Comparison of ENCODE assay signal across 17 mouse cellular contexts in the genomic region with DNA sequence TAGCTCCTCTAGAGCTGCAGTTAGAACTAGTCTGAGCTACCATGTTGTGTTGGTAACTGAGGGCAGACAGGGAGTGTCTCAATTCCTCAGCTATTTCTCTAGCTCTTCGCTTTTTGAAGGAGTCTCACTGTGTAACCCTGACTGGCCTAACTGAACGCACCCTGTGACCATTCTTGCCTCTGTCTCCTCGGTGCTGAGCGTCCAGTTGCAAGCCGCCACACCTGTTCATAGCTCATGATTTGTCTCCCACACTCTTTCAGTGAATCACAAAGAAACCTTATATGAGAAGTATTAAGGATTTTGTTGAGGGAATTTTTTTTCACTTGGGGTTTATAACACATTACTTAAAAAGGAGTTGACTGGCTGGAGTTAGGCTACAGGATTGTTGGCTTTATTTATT.
"Had no signal": no experiment of that assay in that cellular context is flagged by ENCODE, and none has a peak within 500 bp of the region (broad histone marks: within the 10 kb centered on the region; RNA-seq: fewer than 3 reads in every experiment).

No protein-coding gene starts in this region.

- H3K9ac ChIP-seq: kidney, embryonic 15.5 days; limb, embryonic 13.5 days; liver, embryonic 12.5 days; liver, embryonic 15.5 days; lung, embryonic 15.5 days; midbrain, embryonic 12.5 days; midbrain, embryonic 15.5 days; neural tube, embryonic 13.5 days had no signal

- H3K9me3 ChIP-seq: limb, embryonic 10.5 days; limb, embryonic 13.5 days; liver, embryonic 15.5 days; lung, embryonic 15.5 days; midbrain, embryonic 12.5 days; midbrain, embryonic 15.5 days; neural tube, embryonic 13.5 days had no signal

- H3K27ac ChIP-seq: limb, embryonic 10.5 days; limb, embryonic 13.5 days; liver, embryonic 12.5 days; liver, embryonic 15.5 days; lung, embryonic 15.5 days had no signal

- H3K4me3 ChIP-seq: kidney, embryonic 15.5 days; limb, embryonic 10.5 days; limb, embryonic 13.5 days; liver, embryonic 12.5 days; liver, embryonic 15.5 days; lung, embryonic 15.5 days; midbrain, embryonic 12.5 days; midbrain, embryonic 15.5 days; neural tube, embryonic 13.5 days had no signal

- H3K4me2 ChIP-seq: kidney, embryonic 15.5 days; limb, embryonic 13.5 days; liver, embryonic 12.5 days; liver, embryonic 15.5 days; lung, embryonic 15.5 days; midbrain, embryonic 12.5 days; midbrain, embryonic 15.5 days; neural tube, embryonic 13.5 days had no signal

- H3K27me3 ChIP-seq: kidney, embryonic 15.5 days; limb, embryonic 13.5 days; liver, embryonic 12.5 days; liver, embryonic 15.5 days; lung, embryonic 15.5 days; midbrain, embryonic 12.5 days; midbrain, embryonic 15.5 days; neural tube, embryonic 13.5 days had no signal

- ATAC-seq: liver, embryonic 12.5 days had no signal

- H3K36me3 ChIP-seq: midbrain, embryonic 15.5 days had no signal

- DNase-seq: kidney, adult 8-10 months; kidney, postnatal 10 days; kidney, postnatal 36 days; liver; lung, adult 18-20 months; lung, postnatal 10 days; thymus, adult 2 months; thymus, postnatal 14 days had no signal

- H3K4me1 ChIP-seq: midbrain, embryonic 12.5 days had no signal
